Mouse (Mus musculus) kidney, adult 2 months (tissue): Measurements from ENCODE around the gene Ikzf2.

Source experiments
- CTCF ChIP-seq: fragments of 200-500 bp; conservative IDR thresholded peaks from 2 replicates; pipeline ENCODE4 v1.5.1; 2011; ENCODE audit warnings: low read depth, mild to moderate bottlenecking, control low read depth, low read length, moderate library complexity, mixed read lengths; ENCODE audit not compliant: insufficient read depth, insufficient read length
- POLR2A ChIP-seq: fragments of 200-500 bp; IDR thresholded peaks from one replicate; pipeline ENCODE4 v1.6.1; 2011; ENCODE audit warnings: low read depth, low read length, control low read depth

GRCm38 (mm10) chr1:69729031-69729679 is 42.1 kb upstream of the Ikzf2 start:
- TF ChIP-seq CTCF: no peak
- no peak for TF ChIP-seq POLR2A
